Mouse (Mus musculus): Measurements from ENCODE around the gene Pold4.

Pold4 gene

DNA sequence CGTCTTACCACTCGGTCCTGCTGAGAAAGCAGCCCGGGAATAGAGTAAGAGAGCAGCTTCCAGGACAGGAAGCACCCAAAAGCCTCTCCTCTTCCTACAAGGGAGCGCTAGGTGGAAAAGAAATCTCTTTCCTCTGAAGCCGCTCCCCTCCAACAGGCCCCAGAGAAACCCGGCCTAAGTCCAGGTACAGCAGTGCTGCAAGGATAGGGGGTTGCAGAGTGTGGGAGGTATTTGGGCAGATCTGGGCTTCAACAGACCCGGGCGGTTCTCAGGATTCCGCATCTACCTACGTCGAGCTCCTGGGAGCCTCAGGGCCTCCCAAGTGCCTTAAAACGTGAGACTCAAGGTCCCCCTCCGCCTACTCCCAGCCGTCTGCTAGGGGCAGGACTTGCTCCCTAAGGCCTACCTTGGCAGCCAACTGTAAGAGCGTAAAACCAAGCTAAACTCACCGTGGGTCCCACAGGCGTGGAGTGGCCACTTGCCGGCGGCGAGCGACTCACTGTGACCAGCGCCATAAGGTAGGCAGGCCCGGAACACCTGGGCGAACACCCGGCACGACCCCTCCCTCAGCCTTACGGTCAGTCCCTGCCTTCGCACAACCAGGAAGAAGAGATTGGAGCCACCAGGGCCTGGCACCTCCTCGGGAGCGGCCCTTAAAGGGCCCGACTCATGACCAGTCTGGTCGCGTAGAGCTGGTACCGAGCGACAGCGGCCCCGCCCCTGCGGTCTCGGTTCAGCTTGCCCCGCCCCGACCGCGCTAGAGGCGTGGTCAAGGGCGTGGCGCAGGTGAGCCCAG, 37.1 kb downstream of the Pold4 start, which contains the start of gene Ssh3:
Gene Ssh3, minus strand, starts transcription at position 615 of the 796 bp plus-strand sequence.
- no peak for DNase-seq (ENCODE audit: low spot score)

DNA sequence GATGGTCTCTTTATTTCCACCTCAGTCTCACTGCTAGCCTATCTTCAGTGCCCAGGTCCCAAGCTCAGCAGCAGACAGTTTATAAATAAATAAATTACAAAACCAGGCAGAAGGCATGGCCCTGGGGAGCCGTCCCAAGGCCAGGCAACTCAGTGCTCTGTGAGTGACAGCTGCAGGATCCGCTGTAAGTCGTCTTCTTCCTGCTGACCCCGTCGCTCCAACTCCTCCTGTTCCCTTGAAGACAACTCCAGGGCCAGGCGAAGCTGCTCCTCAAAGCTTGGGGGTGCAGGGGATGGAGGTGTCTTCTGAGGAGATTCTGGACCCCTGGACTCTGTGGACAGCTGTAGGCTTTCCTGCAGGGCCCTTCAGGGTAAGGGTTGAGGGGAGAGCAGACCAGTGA, 38.5 kb downstream of the Pold4 start:
- no peak for DNase-seq (ENCODE audit: low spot score)

DNA sequence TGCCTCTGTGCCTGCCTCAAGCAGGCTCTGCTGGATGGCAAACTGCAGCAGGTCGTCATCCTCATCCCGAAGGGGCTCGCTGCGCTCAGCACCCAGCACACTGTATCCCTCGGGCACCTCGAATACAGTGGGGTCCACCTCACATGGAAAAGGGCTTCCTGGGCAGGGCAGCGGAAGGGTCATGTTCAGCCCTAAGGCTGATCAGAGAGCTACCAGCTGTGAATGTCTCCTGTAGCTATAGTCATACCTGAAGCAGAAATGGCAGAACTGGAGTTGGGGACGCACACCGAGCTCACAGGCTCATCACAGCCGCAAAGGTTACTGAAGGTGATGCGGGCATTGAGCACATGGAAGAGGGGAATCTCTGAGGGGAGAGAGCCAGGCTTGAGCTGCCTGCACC, 39.3 kb downstream of the Pold4 start:
- DNase-seq (ENCODE audit: low spot score) = no peak

DNA sequence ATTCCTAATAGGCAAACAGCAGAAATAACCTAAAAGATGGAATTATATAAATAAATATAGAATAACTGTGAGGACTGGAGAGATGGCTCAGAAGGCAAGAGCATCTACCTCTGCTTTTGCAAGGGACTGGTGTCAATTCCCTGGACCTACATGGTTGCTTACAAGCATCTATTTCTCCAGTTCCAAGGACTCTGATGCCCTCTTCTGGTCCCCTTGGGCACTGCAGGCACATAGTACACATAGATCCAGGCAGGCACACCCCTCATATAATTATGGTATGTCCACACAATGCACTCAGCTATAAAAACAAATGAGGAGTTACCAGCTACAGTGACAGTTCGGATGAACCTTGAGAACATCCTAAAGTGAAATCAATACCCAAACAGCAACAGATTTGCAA, 47.8 kb downstream of the Pold4 start:
- no peak for DNase-seq (ENCODE audit: low spot score)

DNA sequence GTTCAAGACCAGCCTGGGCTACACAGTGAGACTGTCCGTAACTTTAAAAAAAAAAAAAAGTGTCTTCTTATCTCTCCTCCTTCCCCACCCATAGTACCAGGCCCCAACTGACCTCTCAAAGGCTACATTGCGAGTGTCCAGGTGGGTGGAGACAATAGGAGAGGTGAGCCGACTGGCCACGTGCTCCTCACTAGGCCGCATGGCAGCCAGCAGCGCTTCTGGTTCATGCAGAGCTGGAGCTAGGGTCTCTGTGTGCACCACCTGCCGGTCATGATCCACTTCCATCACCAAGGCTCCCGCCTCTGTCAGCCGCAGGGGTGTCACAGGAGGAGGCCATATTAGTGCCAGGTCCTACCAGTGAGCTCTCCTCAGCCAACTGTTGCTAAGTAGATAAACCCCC, 48.7 kb downstream of the Pold4 start:
- DNase-seq (ENCODE audit: low spot score) = no peak

DNA sequence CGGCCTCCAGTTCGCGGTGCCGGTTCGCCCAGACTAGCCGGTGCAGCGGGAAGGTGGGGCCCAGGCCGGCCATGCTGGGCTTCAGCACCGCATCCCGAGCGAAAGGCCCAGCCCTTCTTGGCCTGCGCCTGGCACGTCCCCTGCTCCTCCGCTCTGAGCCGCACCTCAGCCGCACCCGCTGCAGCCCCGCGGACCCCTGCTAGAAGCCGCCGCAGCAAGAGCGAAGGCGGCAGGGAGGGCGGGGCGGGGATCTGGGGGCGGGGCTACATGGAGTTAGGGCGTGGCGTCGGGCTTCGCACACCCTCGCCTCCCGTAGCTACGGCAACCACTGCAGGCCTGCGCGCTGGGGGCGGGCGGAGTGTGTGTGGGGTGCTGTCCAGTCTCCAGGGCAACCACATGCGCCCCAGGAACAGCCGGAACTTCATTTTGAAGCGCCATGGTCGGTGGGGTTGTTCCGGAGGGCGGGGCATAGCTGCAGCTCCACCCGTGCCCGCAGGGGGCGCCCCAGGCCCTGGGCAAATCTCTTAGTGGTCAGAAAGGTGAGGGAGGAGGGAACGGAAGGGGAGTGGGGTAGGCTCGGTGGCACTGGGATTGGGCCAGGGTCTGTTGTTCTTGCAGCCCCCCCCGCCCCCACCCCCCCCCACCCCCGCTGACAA, 51.3 kb downstream of the Pold4 start, which contains the start of gene Ankrd13d:
Gene Ankrd13d, minus strand, starts transcription at position 240 of the 656 bp plus-strand sequence.
- DNase-seq (ENCODE audit: low spot score) = peak; percentile 83

Data from MN1 (cell line).